Mouse (Mus musculus) thymus, postnatal 36 days (tissue): Measurements from ENCODE around the gene Fam206a.

Experiments
- DNase-seq, 2 experiments: peaks; one replicate each; pipeline ENCODE4 v3.0.0; 2022; ENCODE audit warnings: mixed read lengths in 2 of 2

Gene Fam206a

GRCm38 (mm10) chr4:56845896-56846533, 43.9 kb downstream of the Fam206a start:
- no peak for DNase-seq

- DNase-seq: no peak
Measured at GRCm38 (mm10) chr4:56847400-56847799, 45.3 kb downstream of the Fam206a start.

- no peak for DNase-seq
Measured at GRCm38 (mm10) chr4:56848044-56848443, 45.9 kb downstream of the Fam206a start.

- DNase-seq: no peak
Measured at GRCm38 (mm10) chr4:56850724-56851123, 48.6 kb downstream of the Fam206a start.

GRCm38 (mm10) chr4:56855935-56856334, 53.8 kb downstream of the Fam206a start:
- no peak for DNase-seq

GRCm38 (mm10) chr4:56856371-56856949, 54.3 kb downstream of the Fam206a start:
- DNase-seq: no peak

GRCm38 (mm10) chr4:56858733-56859132, 56.6 kb downstream of the Fam206a start:
- DNase-seq: no peak
